Mouse (Mus musculus): Measurements from ENCODE around the gene Rabepk.

DNA sequence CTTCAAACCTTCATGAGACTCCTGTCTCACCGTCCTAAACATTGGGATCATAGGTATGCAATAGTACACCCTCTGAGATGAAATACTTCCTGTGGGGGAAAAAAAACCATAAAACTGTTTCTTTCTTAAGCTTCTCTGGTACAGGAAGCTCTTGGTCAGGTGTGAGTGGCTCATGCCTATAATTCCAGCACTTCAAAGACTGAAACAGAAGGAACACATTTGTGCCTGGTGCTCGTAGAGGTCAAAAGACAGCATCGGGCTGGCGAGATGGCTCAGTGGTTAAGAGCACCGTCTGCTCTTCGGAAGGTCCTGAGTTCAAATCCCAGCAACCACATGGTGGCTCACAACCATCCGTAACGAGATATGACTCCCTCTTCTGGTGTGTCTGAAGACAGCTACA is 55.2 kb downstream of the Rabepk start:
- TF ChIP-seq CTCF (IDR thresholded peaks at IDR 0.05; ENCODE audit: extremely low read depth, insufficient read depth, low read length) = no peak
- no peak for TF ChIP-seq POLR2A (IDR thresholded peaks at IDR 0.05; ENCODE audit: extremely low read depth, insufficient read depth, low read length)

All from cortical plate, adult 2 months (tissue).